Mouse (Mus musculus) ES-E14 (cell line): ENCODE measurements around the gene Luc7l3. TPM values are rescaled to one million over a fixed set of nuclear protein-coding genes. Genes with fewer than 3 reads are reported as not detected.

Experiments
- DNase-seq: peaks from one replicate; pipeline ENCODE4 v3.0.0-alpha.2; 2013; ENCODE audit warnings: low read depth, low spot score
- H3K27ac ChIP-seq: 2 replicates; pipeline ENCODE4 v1.5.1; 2012; ENCODE audit warnings: low read depth, mild to moderate bottlenecking, low read length, moderate library complexity, mixed read lengths; ENCODE audit not compliant: poor library complexity, insufficient read depth, severe bottlenecking
- H3K36me3 ChIP-seq: 2 replicates; pipeline ENCODE4 v1.6.1; 2012; ENCODE audit warnings: mild to moderate bottlenecking, low read length, moderate library complexity, mixed read lengths; ENCODE audit not compliant: control insufficient read depth, poor library complexity, insufficient read depth, severe bottlenecking
- H3K4me1 ChIP-seq, 2 experiments: fragments of 150-350 bp in 1 of 2; sonication (generic) in 1 of 2; 2 replicates each; pipeline ENCODE4 v1.6.1; 2012; ENCODE audit warnings: low read length in 2 of 2, mild to moderate bottlenecking in 1 of 2, mixed read lengths in 1 of 2; ENCODE audit not compliant: control insufficient read depth in 2 of 2, insufficient read depth in 2 of 2, poor library complexity in 1 of 2
- H3K4me3 ChIP-seq, 2 experiments: fragments of 150-350 bp in 1 of 2; sonication (generic) in 1 of 2; 2 replicates each; pipeline ENCODE4 v1.5.1; 2012; ENCODE audit warnings: low read length in 2 of 2, low read depth in 1 of 2, mild to moderate bottlenecking in 1 of 2, mixed read lengths in 1 of 2; ENCODE audit not compliant: insufficient read depth in 1 of 2, poor library complexity in 1 of 2, severe bottlenecking in 1 of 2
- H3K9ac ChIP-seq: 2 replicates; pipeline ENCODE4 v1.6.1; 2012; ENCODE audit warnings: low read depth, mild to moderate bottlenecking, low read length, mixed read lengths; ENCODE audit not compliant: poor library complexity, insufficient read depth, severe bottlenecking
- H3K9me3 ChIP-seq: fragments of 150-350 bp; sonication (generic); 2 replicates; pipeline ENCODE4 v1.6.1; 2012; ENCODE audit warnings: low read depth, mild to moderate bottlenecking, low read length; ENCODE audit not compliant: control insufficient read depth, insufficient read depth
- CHD2 ChIP-seq: IDR thresholded peaks from 2 replicates; pipeline ENCODE4 v1.6.1; 2014; ENCODE audit warnings: mild to moderate bottlenecking, low read depth, low read length, inconsistent platforms
- HCFC1 ChIP-seq: IDR thresholded peaks from 2 replicates; pipeline ENCODE4 v1.6.1; 2012; ENCODE audit warnings: low read length, inconsistent platforms, borderline replicate concordance; ENCODE audit not compliant: insufficient read depth
- MAFK ChIP-seq: IDR thresholded peaks from 2 replicates; pipeline ENCODE4 v1.6.1; 2014; ENCODE audit warnings: mild to moderate bottlenecking, low read depth, low read length, inconsistent platforms; ENCODE audit not compliant: insufficient read depth
- ZC3H11A ChIP-seq: IDR thresholded peaks from 2 replicates; pipeline ENCODE4 v1.6.1; 2012; ENCODE audit warnings: low read depth, mild to moderate bottlenecking, inconsistent platforms, low read length, borderline replicate concordance
- ZNF384 ChIP-seq: IDR thresholded peaks from 2 replicates; pipeline ENCODE4 v1.6.1; 2012; ENCODE audit warnings: low read depth, low read length, inconsistent platforms
- in situ Hi-C, 2 experiments: fragments of 600-800 bp; cut with MboI; formaldehyde crosslinking; loops; one replicate each; pipeline ENCODE4 v1.15.1; 2025; ENCODE audit warnings: low sequenced_read_pairs in 2 of 2, inconsistent platforms in 1 of 2; ENCODE audit not compliant: unreplicated experiment in 2 of 2
- total RNA-seq: library from RNA; depleted of rRNA; stranded (reverse); fragments of 300-350 nt; gene quantifications from 2 replicates; pipeline ENCODE4 v1.2.3, GENCODE M21; 2012

Luc7l3 gene
- total RNA-seq, 1 experiment, result 66.8 TPM

- Histone ChIP-seq H3K36me3 (no peaks in the 10 kb centered on the region), H3K9me3 (no peaks in the 10 kb centered on the region), H3K9ac (no peak overlapping the region), H3K4me3 (no peak overlapping the region), H3K4me1 (peaks cover 0 to 7% of the 10 kb centered on the region in 2 experiments; a peak in 1 of 4 replicates), H3K27ac (no peak overlapping the region)
- in situ Hi-C loops, result no loop called here
- TF ChIP-seq HCFC1 (no peak), ZC3H11A (no peak), ZNF384 (no peak), MAFK (0 out of 2 replicates have a peak, but pooled peaks have one; percentile 44), CHD2 (no peak)
- DNase-seq, result no peak
Observed at GRCm38 (mm10) chr11:94351094-94351493, 29.3 kb upstream of the Luc7l3 start.

- Histone ChIP-seq H3K36me3 (no peaks in the 10 kb centered on the region), H3K4me3 (no peak overlapping the region), H3K4me1 (peaks cover 0 to 7% of the 10 kb centered on the region in 2 experiments; a peak in 1 of 4 replicates), H3K9ac (no peak overlapping the region), H3K27ac (no peak overlapping the region), H3K9me3 (no peaks in the 10 kb centered on the region)
- in situ Hi-C loops, result no loop called here
- TF ChIP-seq ZNF384, result no peak
- TF ChIP-seq MAFK, result no peak
- TF ChIP-seq ZC3H11A, result no peak
- no peak for TF ChIP-seq CHD2
- no peak for TF ChIP-seq HCFC1
- no peak for DNase-seq
Observed at GRCm38 (mm10) chr11:94350337-94350736, 28.5 kb upstream of the Luc7l3 start.

GRCm38 (mm10) chr11:94349839-94350238, 28.1 kb upstream of the Luc7l3 start:
- no peak for DNase-seq
- in situ Hi-C loops, result no loop called here
- Histone ChIP-seq H3K9ac (no peak overlapping the region), H3K36me3 (no peaks in the 10 kb centered on the region), H3K4me1 (peaks cover 0 to 7% of the 10 kb centered on the region in 2 experiments; a peak in 1 of 4 replicates), H3K4me3 (no peak overlapping the region), H3K27ac (no peak overlapping the region), H3K9me3 (no peaks in the 10 kb centered on the region)
- TF ChIP-seq ZNF384, result no peak
- no peak for TF ChIP-seq CHD2
- no peak for TF ChIP-seq MAFK
- no peak for TF ChIP-seq ZC3H11A
- no peak for TF ChIP-seq HCFC1

GRCm38 (mm10) chr11:94347063-94347575, 25.3 kb upstream of the Luc7l3 start:
- Histone ChIP-seq H3K9ac (no peak overlapping the region), H3K4me1 (peaks cover 0 to 6% of the 10 kb centered on the region in 2 experiments; a peak in 1 of 4 replicates), H3K27ac (no peak overlapping the region), H3K4me3 (no peak overlapping the region), H3K9me3 (no peaks in the 10 kb centered on the region), H3K36me3 (no peaks in the 10 kb centered on the region)
- in situ Hi-C loops, result no loop called here
- TF ChIP-seq ZNF384 (no peak), ZC3H11A (no peak)
- no peak for DNase-seq

GRCm38 (mm10) chr11:94346611-94347010, 24.8 kb upstream of the Luc7l3 start:
- Histone ChIP-seq H3K27ac (no peak overlapping the region), H3K4me3 (no peak overlapping the region), H3K36me3 (no peaks in the 10 kb centered on the region), H3K9me3 (no peaks in the 10 kb centered on the region), H3K4me1 (peaks cover 0 to 1% of the 10 kb centered on the region in 2 experiments; a peak in 1 of 4 replicates), H3K9ac (no peak overlapping the region)
- TF ChIP-seq ZC3H11A (no peak), ZNF384 (no peak), CHD2 (no peak), HCFC1 (no peak), MAFK (no peak)
- in situ Hi-C loops, result no loop called here
- DNase-seq, result no peak
